Mouse (Mus musculus): Measurements from ENCODE around the gene U2af2. TPM values are rescaled to one million over a fixed set of nuclear protein-coding genes. Genes with fewer than 3 reads are reported as not detected.

Gene U2af2
- polyA plus RNA-seq, 1 experiment from 2014 or later = 112 TPM

GRCm38 (mm10) chr7:5035628-5036027 lies 26.3 kb upstream of the U2af2 start:
- Histone ChIP-seq H3K4me1 (ENCODE audit: control insufficient read depth, insufficient read depth, low read length) (peaks cover 6% of the 10 kb centered on the region), H3K9me3 (ENCODE audit: control insufficient read depth, low read length) (peaks cover 17% of the 10 kb centered on the region), H3K9ac (ENCODE audit: low read depth, low read length) (no peak overlapping the region), H3K27ac (ENCODE audit: low read length) (no peak overlapping the region), H3K36me3 (ENCODE audit: control insufficient read depth, insufficient read depth, low read length) (peaks cover 43% of the 10 kb centered on the region), H3K4me3 (ENCODE audit: low read length) (no peak overlapping the region), H3K27me3 (replicated peaks; ENCODE audit: control insufficient read depth, insufficient read depth, low read length) (no peaks in the 10 kb centered on the region), H3K4me2 (ENCODE audit: low read depth, low read length) (no peak overlapping the region)
- 96% methylated on average over 17 of the region's 17 CpGs for WGBS
- ATAC-seq = no peak

DNA sequence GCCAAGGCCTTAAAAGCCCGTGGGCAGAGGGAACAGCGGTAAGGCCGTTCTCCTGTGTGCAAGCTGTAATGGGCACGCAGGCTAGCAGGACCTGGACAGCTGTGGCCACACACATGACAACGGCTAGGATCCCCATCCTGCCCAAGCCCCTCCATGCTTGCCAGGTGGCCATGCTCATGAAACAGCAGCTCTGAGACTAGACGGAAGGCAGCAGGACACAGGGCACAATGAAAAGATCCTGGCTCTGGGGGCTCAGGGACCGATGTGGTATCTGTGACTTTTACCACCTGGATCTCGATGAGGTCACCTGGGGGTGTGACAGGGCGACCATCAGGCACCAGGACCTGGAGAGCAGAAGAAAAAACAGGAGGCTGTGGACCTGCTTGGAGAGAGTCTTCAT lies 25.8 kb upstream of the U2af2 start:
- peaks cover 6% of the 10 kb centered on the region for H3K4me1 ChIP-seq (ENCODE audit: control insufficient read depth, insufficient read depth, low read length)
- ATAC-seq = no peak
- 97% methylated on average over 9 of the region's 9 CpGs for WGBS
- no peak overlapping the region for H3K27ac ChIP-seq (ENCODE audit: low read length)
- no peak overlapping the region for H3K4me2 ChIP-seq (ENCODE audit: low read depth, low read length)
- H3K9ac ChIP-seq (ENCODE audit: low read depth, low read length) = no peak overlapping the region
- no peak overlapping the region for H3K4me3 ChIP-seq (ENCODE audit: low read length)
- H3K36me3 ChIP-seq (ENCODE audit: control insufficient read depth, insufficient read depth, low read length) = peaks cover 38% of the 10 kb centered on the region
- H3K27me3 ChIP-seq (replicated peaks; ENCODE audit: control insufficient read depth, insufficient read depth, low read length) = no peaks in the 10 kb centered on the region
- H3K9me3 ChIP-seq (ENCODE audit: control insufficient read depth, low read length) = peaks cover 11% of the 10 kb centered on the region

- Histone ChIP-seq H3K4me1 (ENCODE audit: control insufficient read depth, insufficient read depth, low read length) (peaks cover 6% of the 10 kb centered on the region), H3K4me3 (ENCODE audit: low read length) (no peak overlapping the region), H3K9ac (ENCODE audit: low read depth, low read length) (no peak overlapping the region), H3K9me3 (ENCODE audit: control insufficient read depth, low read length) (peaks cover 3% of the 10 kb centered on the region), H3K27me3 (replicated peaks; ENCODE audit: control insufficient read depth, insufficient read depth, low read length) (no peaks in the 10 kb centered on the region), H3K27ac (ENCODE audit: low read length) (no peak overlapping the region), H3K36me3 (ENCODE audit: control insufficient read depth, insufficient read depth, low read length) (peaks cover 29% of the 10 kb centered on the region), H3K4me2 (ENCODE audit: low read depth, low read length) (no peak overlapping the region)
- ATAC-seq = no peak
- WGBS = 93% methylated on average over 7 of the region's 7 CpGs
These were observed 24.9 kb upstream of the U2af2 start for GRCm38 (mm10) chr7:5037026-5037425.

GRCm38 (mm10) chr7:5037467-5037866 lies 24.5 kb upstream of the U2af2 start:
- H3K4me1 ChIP-seq (ENCODE audit: control insufficient read depth, insufficient read depth, low read length) = peaks cover 6% of the 10 kb centered on the region
- H3K36me3 ChIP-seq (ENCODE audit: control insufficient read depth, insufficient read depth, low read length) = peaks cover 24% of the 10 kb centered on the region
- peak overlapping the region; percentile 71 for H3K4me3 ChIP-seq (ENCODE audit: low read length)
- H3K27me3 ChIP-seq (replicated peaks; ENCODE audit: control insufficient read depth, insufficient read depth, low read length) = no peaks in the 10 kb centered on the region
- no peaks in the 10 kb centered on the region; the same call in 1 of the 2 replicates for H3K9me3 ChIP-seq (ENCODE audit: control insufficient read depth, low read length)
- no peak for ATAC-seq
- no peak overlapping the region for H3K9ac ChIP-seq (ENCODE audit: low read depth, low read length)
- H3K27ac ChIP-seq (ENCODE audit: low read length) = peak overlapping the region; percentile 98
- H3K4me2 ChIP-seq (ENCODE audit: low read depth, low read length) = peak overlapping the region; percentile 50
- 84% methylated on average over 8 of the region's 8 CpGs for WGBS

DNA sequence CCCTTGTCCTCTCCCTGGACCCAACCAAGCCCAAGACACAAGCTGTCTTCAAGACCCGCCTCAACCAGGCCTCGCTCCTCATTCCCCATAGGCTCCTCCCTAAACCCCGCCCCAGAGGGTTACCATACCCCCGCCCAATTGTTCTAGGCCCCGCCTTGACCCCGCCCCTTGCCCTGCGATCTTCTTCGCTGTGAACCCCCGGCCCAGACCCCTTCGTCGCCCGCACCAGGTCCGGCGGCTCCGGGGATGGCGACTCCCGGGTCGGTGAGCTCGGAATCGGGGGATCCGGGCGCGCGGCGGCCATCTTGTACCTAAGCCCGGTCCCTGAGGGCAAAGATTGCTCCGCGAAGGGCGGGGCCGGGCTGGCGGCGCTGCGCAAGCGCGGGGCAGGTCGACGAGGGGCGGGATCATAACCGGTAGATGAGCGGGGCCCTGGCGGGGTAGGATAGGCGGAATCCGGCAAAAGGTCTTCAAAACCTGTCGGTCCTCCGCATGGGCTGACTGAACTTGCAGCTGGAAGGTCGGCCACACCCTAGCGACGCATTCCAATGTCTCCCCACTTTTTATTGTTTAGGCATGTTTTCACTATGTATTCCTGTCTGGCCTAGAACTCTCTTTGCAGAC lies 23.7 kb upstream of the U2af2 start, which contains the start of gene Zfp784:
Gene Zfp784 (minus strand): TSS at position 338 of the 624 bp plus-strand sequence.
- peaks cover 17% of the 10 kb centered on the region for H3K36me3 ChIP-seq (ENCODE audit: control insufficient read depth, insufficient read depth, low read length)
- H3K4me1 ChIP-seq (ENCODE audit: control insufficient read depth, insufficient read depth, low read length) = peaks cover 6% of the 10 kb centered on the region
- H3K9me3 ChIP-seq (ENCODE audit: control insufficient read depth, low read length) = no peaks in the 10 kb centered on the region; the same call in 1 of the 2 replicates
- peak within 1 kb of the TSS; percentile 98 for H3K27ac ChIP-seq (ENCODE audit: low read length)
- under 1% methylated on average over 48 of the region's 48 CpGs for WGBS
- no peaks in the 10 kb centered on the region for H3K27me3 ChIP-seq (replicated peaks; ENCODE audit: control insufficient read depth, insufficient read depth, low read length)
- H3K4me3 ChIP-seq (ENCODE audit: low read length) = peak within 1 kb of the TSS; percentile 71
- ATAC-seq = peak; percentile 99
- H3K4me2 ChIP-seq (ENCODE audit: low read depth, low read length) = peak within 1 kb of the TSS; percentile 50
- peak within 1 kb of the TSS; percentile 84 for H3K9ac ChIP-seq (ENCODE audit: low read depth, low read length)

DNA sequence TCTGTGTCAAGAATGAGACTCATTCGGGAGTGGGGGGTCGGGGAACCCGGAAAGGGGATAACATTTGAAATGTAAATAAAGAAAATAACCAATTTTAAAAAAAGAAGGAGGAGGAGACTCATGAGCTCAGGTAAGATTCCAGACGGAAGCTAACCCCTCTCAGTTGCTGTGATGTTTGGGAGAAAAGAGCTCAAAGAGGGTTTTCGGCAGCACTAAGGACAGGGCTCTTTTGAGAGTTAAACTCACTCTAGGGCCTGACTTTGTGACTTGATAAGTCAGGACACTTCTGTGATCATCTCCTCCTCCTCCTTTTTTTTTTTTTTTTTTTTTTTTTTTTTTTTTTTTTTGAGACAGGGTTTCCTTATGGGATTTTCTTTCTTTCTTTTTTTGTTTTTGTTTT lies 23.0 kb upstream of the U2af2 start:
- Histone ChIP-seq H3K4me1 (ENCODE audit: control insufficient read depth, insufficient read depth, low read length) (peaks cover 6% of the 10 kb centered on the region), H3K4me2 (ENCODE audit: low read depth, low read length) (peak overlapping the region; percentile 50), H3K9me3 (ENCODE audit: control insufficient read depth, low read length) (no peaks in the 10 kb centered on the region; the same call in 1 of the 2 replicates), H3K36me3 (ENCODE audit: control insufficient read depth, insufficient read depth, low read length) (peaks cover 17% of the 10 kb centered on the region), H3K9ac (ENCODE audit: low read depth, low read length) (peak overlapping the region; percentile 84), H3K27ac (ENCODE audit: low read length) (peak overlapping the region; percentile 98), H3K4me3 (ENCODE audit: low read length) (peak overlapping the region; percentile 71), H3K27me3 (replicated peaks; ENCODE audit: control insufficient read depth, insufficient read depth, low read length) (no peaks in the 10 kb centered on the region)
- WGBS = 24% methylated on average over 5 of the region's 5 CpGs
- no peak for ATAC-seq

DNA sequence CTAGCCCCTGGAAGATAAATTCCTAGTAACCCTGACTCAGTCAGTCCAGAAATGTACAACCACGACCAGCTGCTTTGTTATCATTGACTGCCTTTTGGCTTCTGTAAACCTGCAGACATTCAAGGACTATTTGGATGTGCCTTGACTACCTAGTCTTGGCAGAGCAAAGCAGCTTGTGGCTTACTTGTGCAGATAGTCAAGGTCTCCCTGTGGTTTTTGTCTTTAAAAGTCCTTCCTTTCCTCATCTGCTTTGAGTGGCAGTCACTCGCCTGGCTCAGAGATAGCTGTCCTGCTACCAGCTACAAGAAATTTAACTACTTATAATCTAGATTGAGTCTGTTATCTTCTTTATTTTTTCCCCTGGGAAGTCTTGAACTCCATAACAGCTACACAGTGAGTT lies 17.0 kb upstream of the U2af2 start:
- no peak overlapping the region for H3K4me3 ChIP-seq (ENCODE audit: low read length)
- H3K9me3 ChIP-seq (ENCODE audit: control insufficient read depth, low read length) = no peaks in the 10 kb centered on the region
- H3K9ac ChIP-seq (ENCODE audit: low read depth, low read length) = no peak overlapping the region
- no peaks in the 10 kb centered on the region for H3K27me3 ChIP-seq (replicated peaks; ENCODE audit: control insufficient read depth, insufficient read depth, low read length)
- ATAC-seq = no peak
- no peaks in the 10 kb centered on the region for H3K4me1 ChIP-seq (ENCODE audit: control insufficient read depth, insufficient read depth, low read length)
- H3K27ac ChIP-seq (ENCODE audit: low read length) = no peak overlapping the region
- WGBS = 79% methylated on average over 2 of the region's 2 CpGs
- H3K36me3 ChIP-seq (ENCODE audit: control insufficient read depth, insufficient read depth, low read length) = no peaks in the 10 kb centered on the region
- no peak overlapping the region for H3K4me2 ChIP-seq (ENCODE audit: low read depth, low read length)

- Histone ChIP-seq H3K9me3 (ENCODE audit: control insufficient read depth, low read length) (no peaks in the 10 kb centered on the region), H3K4me1 (ENCODE audit: control insufficient read depth, insufficient read depth, low read length) (peaks cover 7% of the 10 kb centered on the region; the same call in 1 of the 2 replicates), H3K36me3 (ENCODE audit: control insufficient read depth, insufficient read depth, low read length) (no peaks in the 10 kb centered on the region), H3K9ac (ENCODE audit: low read depth, low read length) (no peak overlapping the region), H3K4me3 (ENCODE audit: low read length) (no peak overlapping the region), H3K27me3 (replicated peaks; ENCODE audit: control insufficient read depth, insufficient read depth, low read length) (0 out of 2 replicates have a peak, but pooled peaks cover 3% of the 10 kb centered on the region), H3K4me2 (ENCODE audit: low read depth, low read length) (no peak overlapping the region), H3K27ac (ENCODE audit: low read length) (no peak overlapping the region)
- ATAC-seq = no peak
- WGBS = 82% methylated on average over 2 of the region's 2 CpGs
These were observed 15.8 kb upstream of the U2af2 start for GRCm38 (mm10) chr7:5046112-5046511.

- peaks cover 10% of the 10 kb centered on the region for H3K4me1 ChIP-seq (ENCODE audit: control insufficient read depth, insufficient read depth, low read length)
- H3K9ac ChIP-seq (ENCODE audit: low read depth, low read length) = no peak overlapping the region
- peaks cover 8% of the 10 kb centered on the region; the same call in 1 of the 2 replicates for H3K27me3 ChIP-seq (replicated peaks; ENCODE audit: control insufficient read depth, insufficient read depth, low read length)
- no peak for ATAC-seq
- H3K9me3 ChIP-seq (ENCODE audit: control insufficient read depth, low read length) = no peaks in the 10 kb centered on the region
- H3K4me2 ChIP-seq (ENCODE audit: low read depth, low read length) = no peak overlapping the region
- no peaks in the 10 kb centered on the region for H3K36me3 ChIP-seq (ENCODE audit: control insufficient read depth, insufficient read depth, low read length)
- 23% methylated on average over 2 of the region's 2 CpGs for whole genome bisulfite sequencing
- H3K4me3 ChIP-seq (ENCODE audit: low read length) = no peak overlapping the region
- H3K27ac ChIP-seq (ENCODE audit: low read length) = no peak overlapping the region
These were observed 14.6 kb upstream of the U2af2 start for GRCm38 (mm10) chr7:5047313-5047712.
